Mouse (Mus musculus) kidney, postnatal 36 days (tissue): ENCODE data around the gene Adgrl3.
A peak's percentile ranks its signal among the peaks of the same experiment; 100 is the strongest.

Experiments
- DNase-seq, 2 experiments: peaks; one replicate each; pipeline ENCODE4 v3.0.0; 2021 to 2022; ENCODE audit warnings: mixed read lengths in 2 of 2

Adgrl3 gene

DNA sequence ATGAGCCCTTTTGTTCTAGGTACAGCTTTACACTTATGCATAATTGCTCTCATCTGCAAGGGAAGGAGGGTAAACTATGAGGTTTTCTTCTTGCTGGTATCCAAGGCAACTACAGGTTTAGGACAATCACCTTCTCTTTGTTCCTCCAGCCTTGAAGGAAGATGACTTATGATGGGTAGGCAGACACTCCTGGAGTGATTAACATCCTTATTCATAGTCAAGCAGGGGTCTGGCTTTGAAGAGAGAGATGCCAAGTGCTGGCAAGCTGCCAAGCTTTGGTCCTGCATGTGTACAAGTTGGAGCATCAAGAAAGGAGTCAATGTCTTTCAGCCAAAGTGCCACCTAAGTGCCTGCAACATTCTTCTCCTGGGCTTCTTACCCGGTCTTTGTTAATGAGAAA is 657.0 kb downstream of the Adgrl3 start:
- DNase-seq, result no peak

DNA sequence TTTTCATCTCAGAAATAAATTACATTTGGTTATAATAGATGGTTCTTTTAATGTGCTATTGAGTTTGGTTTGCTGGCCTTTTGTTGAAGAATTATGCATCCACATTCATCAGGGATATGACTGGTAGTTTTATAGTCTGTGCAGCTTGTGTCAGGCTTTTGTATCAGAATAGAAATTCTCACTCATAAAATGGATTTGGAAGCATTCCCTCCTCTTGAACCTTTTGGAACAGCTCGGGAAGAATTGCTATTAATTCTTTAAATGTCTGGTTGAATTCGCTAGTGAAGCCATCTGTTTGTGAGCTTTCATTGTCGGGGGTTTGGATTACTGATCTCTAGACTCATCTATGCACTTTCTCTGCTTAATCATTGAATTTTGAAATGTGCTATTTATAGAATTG is 666.3 kb downstream of the Adgrl3 start:
- no peak for DNase-seq

DNA sequence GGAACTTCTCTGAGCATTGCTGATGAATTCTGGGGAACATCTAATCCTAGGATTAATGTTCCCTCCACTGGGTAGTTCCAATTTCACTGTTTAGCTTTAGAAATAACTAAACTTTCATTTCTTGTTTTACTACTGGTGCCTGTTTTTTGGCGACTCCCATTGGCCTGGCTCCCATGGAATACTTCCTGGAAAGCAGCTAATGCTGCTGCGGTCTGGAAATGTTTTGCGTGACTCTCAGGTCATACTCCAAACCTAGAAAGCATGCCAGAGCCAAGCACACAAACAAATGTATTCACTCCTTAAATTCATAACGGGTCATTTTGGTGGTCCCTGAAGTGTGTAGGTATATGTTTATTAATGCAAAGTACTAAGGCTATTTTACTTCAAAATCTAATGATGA is 666.9 kb downstream of the Adgrl3 start:
- peak in 1 of 2 experiments; percentile 36 for DNase-seq

GRCm38 (mm10) chr5:81729620-81730019 is 709.7 kb downstream of the Adgrl3 start:
- no peak for DNase-seq

DNA sequence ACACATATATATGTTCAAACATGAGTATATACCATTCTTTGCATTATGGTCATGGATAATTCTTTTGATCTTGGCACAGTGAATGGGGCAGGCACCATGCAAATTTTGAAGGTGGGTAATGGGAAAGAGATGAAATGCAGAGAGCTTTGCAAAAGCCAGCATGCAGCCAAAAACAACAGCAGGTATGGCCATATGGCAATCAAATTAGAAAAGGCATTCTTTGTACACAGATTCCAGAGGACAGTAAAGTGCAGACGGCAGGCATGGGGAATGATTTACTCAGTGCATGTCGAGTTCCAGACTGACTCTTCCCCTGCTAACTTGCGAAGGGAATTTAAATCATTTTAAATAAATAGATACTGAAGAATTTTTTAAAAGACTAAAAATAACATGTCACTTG is 716.1 kb downstream of the Adgrl3 start:
- no peak for DNase-seq

GRCm38 (mm10) chr5:81738286-81739032 is 718.5 kb downstream of the Adgrl3 start:
- no peak for DNase-seq

- DNase-seq, result no peak
These were observed 732.5 kb downstream of the Adgrl3 start for GRCm38 (mm10) chr5:81752426-81752825.

DNA sequence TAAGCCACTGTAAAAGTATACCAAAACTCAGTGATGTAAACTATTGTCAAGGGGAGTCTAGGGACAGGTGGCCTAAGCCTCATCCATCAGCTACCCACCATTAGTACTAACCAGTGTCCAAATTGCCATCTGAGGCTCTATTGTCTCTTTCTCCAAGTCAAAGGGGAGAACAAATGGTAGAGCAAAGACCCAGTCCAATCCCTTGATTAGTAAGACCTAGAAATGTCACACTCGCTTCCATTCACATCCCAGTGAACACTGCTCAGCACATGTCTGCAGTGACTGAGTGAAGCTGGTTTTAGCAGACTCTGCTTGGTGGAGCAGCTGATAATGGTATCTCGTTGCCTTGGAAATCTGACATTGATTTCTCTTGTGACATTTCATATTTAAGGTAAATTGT is 735.8 kb downstream of the Adgrl3 start:
- no peak for DNase-seq

- no peak for DNase-seq
These were observed 737.3 kb downstream of the Adgrl3 start for GRCm38 (mm10) chr5:81757093-81757725.

DNA sequence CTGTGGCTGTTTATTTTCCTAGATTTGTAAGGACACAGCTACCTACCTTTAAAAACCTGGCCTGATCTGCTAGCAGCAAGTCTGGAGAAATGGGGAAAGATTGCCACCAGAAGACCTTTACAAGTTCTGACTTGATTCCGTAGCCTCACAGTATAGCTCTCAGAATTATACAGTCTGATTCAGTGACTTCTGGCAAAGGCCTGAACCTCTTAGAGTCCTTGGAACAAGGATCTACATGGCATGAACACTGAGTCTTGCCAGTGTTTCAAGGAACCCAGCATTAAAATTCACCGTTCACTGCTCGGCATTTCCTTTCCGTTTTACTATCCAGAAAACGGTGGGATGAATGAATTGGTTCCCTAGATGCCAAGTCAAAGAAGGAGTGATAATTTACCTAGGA is 756.3 kb downstream of the Adgrl3 start:
- no peak for DNase-seq

GRCm38 (mm10) chr5:81776746-81777145 is 756.8 kb downstream of the Adgrl3 start:
- no peak for DNase-seq

DNA sequence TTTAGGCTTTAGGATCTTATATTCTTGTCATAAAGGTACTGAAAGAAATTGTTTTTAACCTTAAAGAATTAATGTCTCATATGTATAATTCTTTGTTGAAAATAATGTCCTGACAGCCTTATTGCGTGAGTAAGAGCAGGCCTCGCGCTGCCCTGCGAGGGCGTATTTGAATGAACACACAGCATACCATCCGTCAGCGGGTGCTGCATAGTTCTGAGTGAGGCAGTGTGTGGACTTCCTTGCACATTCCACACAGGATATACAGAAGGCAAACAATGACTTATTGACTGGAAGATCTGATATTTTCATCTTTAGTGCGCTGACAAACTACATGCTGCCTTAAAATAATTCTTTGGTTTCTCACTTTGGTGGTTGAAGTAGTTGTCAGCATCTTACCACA is 764.8 kb downstream of the Adgrl3 start:
- no peak for DNase-seq

DNA sequence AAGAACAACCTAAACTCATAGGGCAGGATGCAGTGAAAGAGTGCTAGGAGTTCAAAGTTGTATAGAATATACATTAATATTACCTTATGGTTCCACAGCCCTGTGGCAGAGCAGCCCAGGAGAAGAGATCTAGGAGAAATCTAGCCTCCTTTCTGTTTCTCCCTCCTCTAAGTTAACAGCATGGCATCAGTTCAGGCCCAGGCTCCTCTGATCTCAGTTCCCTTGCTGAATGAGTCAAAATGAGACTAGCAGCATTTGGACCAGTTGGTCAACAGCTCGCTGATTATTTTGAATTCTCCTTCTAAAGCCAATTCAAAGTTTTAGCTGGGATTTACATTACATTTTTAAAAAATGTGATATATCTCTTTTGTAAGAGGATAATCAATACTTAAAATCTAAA is 770.8 kb downstream of the Adgrl3 start:
- no peak for DNase-seq

DNA sequence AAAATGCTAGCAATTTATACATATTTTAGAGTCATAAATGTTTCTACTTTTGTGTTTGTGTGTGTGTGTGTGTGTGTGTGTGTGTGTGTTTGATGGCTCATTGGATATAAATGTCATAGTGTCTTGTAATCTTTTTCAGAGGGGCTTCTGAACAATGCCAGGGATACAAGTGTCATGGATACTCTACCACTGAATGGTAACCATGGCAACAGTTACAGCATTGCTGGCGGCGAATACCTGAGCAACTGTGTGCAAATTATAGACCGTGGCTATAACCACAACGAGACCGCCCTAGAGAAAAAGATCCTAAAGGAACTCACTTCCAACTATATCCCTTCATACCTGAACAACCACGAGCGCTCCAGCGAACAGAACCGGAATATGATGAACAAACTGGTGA is 774.2 kb downstream of the Adgrl3 start:
- DNase-seq, result no peak

DNA sequence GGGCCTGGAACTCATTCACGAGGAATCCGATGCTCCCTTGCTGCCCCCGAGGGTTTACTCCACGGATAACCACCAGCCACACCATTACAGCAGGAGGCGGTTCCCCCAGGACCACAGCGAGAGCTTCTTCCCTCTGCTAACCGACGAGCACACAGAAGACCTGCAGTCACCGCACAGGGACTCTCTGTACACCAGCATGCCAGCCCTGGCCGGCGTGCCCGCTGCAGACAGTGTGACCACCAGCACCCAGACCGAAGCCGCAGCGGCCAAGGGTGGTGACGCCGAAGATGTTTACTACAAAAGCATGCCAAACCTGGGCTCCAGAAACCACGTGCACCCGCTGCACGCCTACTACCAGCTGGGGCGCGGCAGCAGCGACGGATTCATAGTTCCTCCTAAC is 774.7 kb downstream of the Adgrl3 start:
- DNase-seq, result no peak

DNA sequence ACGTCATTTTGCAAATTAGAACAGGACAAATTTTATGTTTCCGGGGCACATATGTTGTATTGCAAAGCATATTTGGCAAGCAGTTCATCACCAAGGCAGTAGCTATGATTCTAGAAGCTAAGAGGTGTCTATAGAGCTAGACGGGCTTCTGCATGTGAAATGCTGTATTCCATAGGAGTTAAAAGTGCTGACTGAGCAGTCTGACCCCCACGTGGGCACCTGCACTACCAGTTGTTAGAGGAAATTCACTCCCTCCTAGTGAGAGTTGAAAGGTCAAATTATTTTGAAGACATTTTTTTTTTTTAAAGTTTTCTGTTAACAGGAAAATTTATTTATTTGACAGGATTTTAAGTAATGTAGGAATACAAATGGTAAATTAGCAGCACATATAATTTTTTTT is 776.2 kb downstream of the Adgrl3 start:
- no peak for DNase-seq

GRCm38 (mm10) chr5:81810966-81811365 is 791.0 kb downstream of the Adgrl3 start:
- DNase-seq, result no peak

DNA sequence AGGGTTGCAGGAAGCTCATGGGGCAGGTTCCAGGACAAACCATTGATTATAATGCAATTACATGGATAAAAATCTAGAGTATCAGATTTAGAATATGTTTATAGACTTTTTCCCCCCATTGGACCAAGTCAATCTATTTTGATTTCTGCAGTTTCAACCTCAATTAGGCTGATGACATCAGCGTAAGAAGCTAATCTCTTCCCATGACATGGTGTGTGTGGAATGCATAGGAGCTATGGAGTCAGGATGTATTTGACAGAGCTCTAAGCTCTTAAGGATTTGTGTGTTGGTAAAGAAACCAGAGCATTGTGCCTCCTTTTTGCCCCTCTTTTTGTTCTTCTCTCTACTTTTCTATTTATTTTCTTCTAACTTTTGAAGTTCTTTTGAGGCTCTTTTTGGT is 812.1 kb downstream of the Adgrl3 start:
- DNase-seq, result no peak

- no peak for DNase-seq
These were observed 812.7 kb downstream of the Adgrl3 start for GRCm38 (mm10) chr5:81832679-81833078.

GRCm38 (mm10) chr5:81837860-81838259 is 817.9 kb downstream of the Adgrl3 start:
- no peak for DNase-seq

GRCm38 (mm10) chr5:81843798-81844197 is 823.9 kb downstream of the Adgrl3 start:
- no peak for DNase-seq

DNA sequence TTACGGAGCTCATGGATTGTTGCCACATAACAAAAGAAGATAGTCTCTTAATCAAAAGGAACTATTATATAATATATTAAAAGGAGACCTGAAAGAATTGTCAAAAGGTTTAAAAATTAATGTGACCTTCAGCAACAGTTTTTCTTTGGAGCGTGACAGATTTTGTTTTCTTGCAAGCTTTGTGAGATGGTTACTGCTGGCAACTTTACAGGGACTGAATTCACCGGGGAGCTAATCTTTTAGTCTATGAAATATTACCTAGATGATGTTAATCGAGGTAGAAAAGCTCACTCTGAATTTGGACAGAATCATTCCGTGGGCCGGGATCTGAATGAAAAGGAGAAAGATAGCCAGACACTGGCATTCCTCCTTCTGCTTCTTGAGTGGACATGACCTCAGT is 850.4 kb downstream of the Adgrl3 start:
- peak in 1 of 2 experiments; percentile 8 for DNase-seq
